Mouse (Mus musculus) brown adipose tissue, adult 24 weeks (tissue): ENCODE results near the gene Pdlim1. TPM values are rescaled to one million over a fixed set of nuclear protein-coding genes. Genes with fewer than 3 reads are reported as not detected.

ENCODE experiments used
- H3K27ac ChIP-seq: fragments of 200-500 bp; replicated peaks from 2 replicates; pipeline ENCODE4 v1.5.1; 2012; ENCODE audit warnings: low read depth, mild to moderate bottlenecking, low read length
- H3K4me1 ChIP-seq: fragments of 200-500 bp; 2 replicates; pipeline ENCODE4 v1.6.1; 2012; ENCODE audit warnings: low read length, mixed read lengths; ENCODE audit not compliant: control insufficient read depth, insufficient read depth, insufficient read length
- H3K4me3 ChIP-seq: fragments of 200-500 bp; 2 replicates; pipeline ENCODE4 v1.5.1; 2012; ENCODE audit warnings: low read depth, mild to moderate bottlenecking, low read length, moderate library complexity; ENCODE audit not compliant: insufficient read depth
- polyA plus RNA-seq: library from polyadenylated mRNA; stranded (reverse); fragments of >200 nt; gene quantifications from 2 replicates; pipeline ENCODE4 v1.2.4, GENCODE M21; 2012; ENCODE audit not compliant: missing spikeins, insufficient read depth, insufficient read length

Gene Pdlim1
- 14.0 and 20.5 TPM in 2 replicates for polyA plus RNA-seq

DNA sequence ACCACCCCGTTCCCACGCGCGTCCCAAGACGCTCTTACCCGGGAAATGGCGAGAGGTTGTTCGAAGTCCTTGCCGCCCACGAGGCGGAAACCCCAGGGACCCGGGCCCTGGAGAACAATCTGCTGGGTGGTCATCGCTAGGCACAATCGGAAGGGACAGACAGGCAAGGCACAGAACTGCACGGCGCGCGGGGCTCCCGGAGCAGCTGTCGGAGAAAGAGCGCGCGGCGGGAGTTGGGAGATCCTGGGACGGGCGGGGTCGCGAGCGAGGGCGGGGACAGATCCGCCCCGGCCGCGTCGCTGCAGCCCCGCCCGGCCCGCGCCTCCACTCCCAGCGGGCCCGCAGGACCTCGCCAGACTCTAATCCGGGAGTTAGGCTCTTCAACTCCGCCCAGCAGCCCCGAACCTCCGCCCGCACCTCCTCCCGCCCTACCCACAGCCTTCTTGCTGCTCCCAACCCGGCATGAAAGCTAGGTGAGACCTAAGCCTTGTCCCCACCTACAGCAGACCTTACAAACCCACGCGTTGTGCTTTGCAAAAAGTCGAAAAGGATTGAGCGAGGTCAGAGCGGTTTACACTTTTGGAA is at the start of gene Pdlim1:
TSS of gene Pdlim1 (minus strand) at position 535 of the 585 bp plus-strand sequence.
- peak within 1 kb of the TSS; percentile 69 for H3K27ac ChIP-seq
- peak within 1 kb of the TSS; percentile 90 for H3K4me3 ChIP-seq
- peaks cover 3% of the 10 kb centered on the region; the same call in 1 of the 2 replicates for H3K4me1 ChIP-seq

DNA sequence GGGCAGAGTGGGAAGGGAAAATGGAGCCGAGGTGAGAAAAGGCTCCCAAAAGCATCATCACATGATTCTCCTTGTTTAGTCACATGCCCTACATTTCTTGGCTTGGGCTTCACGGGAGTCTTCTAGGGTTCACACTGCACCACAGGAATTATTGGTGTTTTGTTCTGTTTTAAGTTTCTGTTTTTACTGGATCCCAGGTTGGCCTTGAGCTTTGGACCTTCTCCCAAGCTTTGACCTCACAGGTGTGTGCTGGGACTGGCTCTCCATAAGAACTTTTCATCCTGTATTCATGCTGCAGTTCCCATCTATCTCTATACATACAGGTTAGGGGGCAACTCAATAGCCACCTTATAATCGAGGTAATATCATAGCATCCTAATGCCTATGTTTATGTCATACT is 47.6 kb upstream of the Pdlim1 start:
- Histone ChIP-seq H3K4me3 (no peak overlapping the region), H3K27ac (peak overlapping the region; percentile 33; the same call in 1 of the 2 replicates)

DNA sequence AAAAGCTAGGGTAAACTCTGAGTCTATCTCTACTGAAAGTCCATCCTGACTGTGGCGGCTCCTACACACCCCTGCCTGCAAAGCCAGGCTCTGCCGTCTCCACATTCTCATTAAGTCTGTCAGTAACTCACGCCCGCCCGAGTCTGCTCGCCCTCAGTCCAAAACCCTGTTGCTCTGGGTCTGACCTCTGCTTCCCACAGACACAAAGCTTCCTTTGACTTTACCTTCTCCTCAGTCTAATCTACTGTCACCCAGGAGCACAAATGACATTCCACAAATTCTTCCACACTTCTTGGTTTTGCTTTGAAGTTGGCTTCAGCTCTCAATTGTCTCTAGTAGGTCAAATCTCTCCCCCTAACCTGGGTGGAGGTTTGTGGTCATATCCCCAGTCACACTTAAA is 46.9 kb upstream of the Pdlim1 start:
- no peak overlapping the region; the same call in 1 of the 2 replicates for H3K27ac ChIP-seq
- H3K4me3 ChIP-seq: no peak overlapping the region
- no peaks in the 10 kb centered on the region for H3K4me1 ChIP-seq

More for the DNA sequence above, 47.6 kb upstream of the Pdlim1 start:
- no peaks in the 10 kb centered on the region for H3K4me1 ChIP-seq

DNA sequence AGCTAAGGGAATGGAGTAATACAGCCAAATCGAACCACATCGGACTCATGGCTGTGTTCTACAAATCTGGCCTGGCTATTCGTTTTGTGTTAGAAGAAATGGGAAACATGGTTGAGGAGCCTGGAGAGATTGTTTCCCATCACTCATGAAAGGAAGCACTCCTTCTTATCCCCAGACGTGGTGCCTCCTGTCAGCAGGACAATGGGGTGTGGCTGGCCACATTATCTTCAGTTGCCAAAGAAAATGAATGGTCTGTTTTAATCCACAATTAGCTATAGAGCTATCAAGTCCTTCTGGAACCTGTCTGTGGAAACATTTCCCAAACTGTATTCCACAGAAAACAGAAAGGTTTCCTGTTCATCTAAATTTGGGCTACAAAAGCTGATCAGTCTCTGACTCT is 45.4 kb upstream of the Pdlim1 start:
- Histone ChIP-seq H3K4me1 (no peaks in the 10 kb centered on the region), H3K27ac (peak overlapping the region; percentile 59; the same call in 1 of the 2 replicates), H3K4me3 (no peak overlapping the region)

DNA sequence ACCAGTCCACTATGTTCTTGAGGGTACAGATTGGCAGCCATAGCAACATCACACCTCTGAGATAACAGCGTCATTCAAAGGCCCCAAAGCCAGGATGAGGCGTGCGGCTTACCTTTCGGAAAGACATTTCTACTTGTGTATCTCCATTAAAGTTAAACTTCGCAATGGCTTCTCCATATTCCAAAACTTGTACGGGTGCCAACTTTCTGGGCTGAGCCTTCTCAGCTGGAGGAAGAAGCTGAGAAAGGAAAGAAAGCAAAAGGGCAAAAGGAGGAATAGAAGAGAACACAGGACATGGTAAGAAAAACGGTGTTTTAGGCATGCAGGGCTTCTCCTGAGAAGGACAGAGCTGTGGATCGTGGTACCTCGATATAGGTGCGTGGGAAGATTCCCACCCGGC is 42.6 kb upstream of the Pdlim1 start:
- H3K27ac ChIP-seq: no peak overlapping the region
- H3K4me3 ChIP-seq: no peak overlapping the region
- 0 out of 2 replicates have a peak, but pooled peaks cover 4% of the 10 kb centered on the region for H3K4me1 ChIP-seq

DNA sequence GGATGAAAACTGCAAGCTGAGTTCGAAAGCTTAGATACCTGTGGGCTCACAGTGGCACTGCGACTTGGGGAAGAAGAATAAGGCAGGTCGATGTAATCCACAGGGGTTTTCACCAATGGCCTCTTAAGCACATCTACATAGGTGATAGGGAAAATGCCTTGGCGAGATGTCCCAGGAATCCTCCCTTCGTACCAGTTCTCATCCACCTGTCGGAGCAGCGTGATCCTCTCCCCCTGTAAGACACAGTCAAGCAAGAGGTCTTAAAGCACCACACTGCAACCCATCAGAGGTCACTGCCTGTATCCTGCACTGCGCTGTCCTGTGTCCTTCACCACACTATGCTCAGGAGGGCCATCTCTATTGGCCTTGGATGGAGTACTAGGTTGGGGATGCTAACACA is 40.0 kb upstream of the Pdlim1 start:
- Histone ChIP-seq H3K4me3 (no peak overlapping the region), H3K4me1 (peaks cover 12% of the 10 kb centered on the region; the same call in 1 of the 2 replicates)

DNA sequence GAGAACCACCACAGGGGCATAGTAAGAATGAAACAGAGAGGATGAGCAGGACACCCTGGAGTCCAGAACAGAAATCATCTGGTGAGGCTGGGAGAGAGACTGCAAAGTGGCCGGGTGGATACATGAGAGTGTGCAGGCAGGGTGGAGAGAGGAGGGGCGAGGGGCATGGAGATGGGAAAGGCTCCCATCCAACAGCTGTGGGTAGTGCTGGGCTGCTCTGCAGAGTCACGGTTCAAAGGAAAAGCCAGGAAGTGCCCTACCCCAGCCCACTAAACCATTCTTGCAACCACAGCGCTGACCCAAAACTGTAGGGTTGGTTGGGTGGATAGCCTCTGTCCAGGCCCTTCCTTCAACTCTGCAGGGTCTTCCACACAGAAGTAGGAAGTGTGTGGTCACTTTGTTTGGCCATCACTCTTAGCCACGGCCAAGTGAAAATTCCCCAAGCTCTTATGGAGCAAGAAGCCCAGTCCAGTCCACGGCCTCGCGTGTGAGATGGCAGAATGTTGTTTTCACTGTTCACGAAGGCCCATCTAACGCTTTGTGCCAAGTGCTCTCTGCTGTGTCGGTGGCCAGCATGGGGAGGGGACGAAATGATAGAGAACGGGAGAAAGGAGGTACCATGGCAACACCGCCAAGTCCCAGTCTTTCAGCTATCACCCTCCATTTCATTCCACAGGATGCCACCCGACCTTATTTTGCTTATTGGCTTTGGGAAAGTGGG is 38.9 kb upstream of the Pdlim1 start:
- H3K4me3 ChIP-seq: no peak overlapping the region
- H3K27ac ChIP-seq: no peak overlapping the region
- peaks cover 15% of the 10 kb centered on the region for H3K4me1 ChIP-seq

More for the DNA sequence above, 40.0 kb upstream of the Pdlim1 start:
- no peak overlapping the region for H3K27ac ChIP-seq

DNA sequence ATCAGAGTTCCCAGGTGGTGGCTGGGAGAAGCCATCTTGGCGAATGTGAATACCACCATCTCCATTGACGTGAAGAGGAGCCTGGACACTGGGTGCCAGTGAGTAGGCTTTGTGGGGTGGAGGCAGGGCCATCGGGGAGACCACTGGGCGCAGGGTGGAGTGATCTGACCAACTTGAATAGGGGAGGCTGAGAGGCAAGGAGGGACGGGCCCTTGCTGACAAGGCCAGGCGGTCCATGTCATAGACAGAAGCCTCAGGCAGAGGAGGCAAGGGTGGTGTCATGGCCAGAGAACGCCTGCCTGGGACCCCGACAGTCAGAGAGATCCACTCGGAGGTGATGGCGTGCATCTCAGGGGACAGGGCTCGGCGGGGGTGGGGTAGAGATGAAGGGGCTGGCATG is 38.3 kb upstream of the Pdlim1 start:
- Histone ChIP-seq H3K4me3 (no peak overlapping the region), H3K4me1 (peaks cover 15% of the 10 kb centered on the region), H3K27ac (no peak overlapping the region)

DNA sequence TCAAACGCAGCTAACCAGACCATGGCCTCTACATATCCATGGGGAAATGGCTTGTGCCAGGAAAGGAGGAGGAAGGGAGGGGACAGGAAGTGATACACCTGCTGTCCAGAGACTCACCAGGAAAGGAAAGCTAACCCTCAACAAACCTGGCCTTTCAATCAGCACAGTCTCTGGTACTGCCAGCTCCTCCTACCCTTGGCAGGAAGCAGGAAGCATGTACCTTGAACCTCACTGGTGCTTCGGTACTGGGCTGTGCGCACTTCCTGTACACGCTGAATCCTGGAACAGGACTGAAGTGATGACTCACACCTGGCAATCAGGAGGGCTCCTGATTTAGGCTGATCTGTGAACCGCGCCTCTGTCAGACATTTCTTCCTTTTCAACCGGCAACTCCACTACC is 35.9 kb upstream of the Pdlim1 start:
- Histone ChIP-seq H3K27ac (peak overlapping the region; percentile 91), H3K4me1 (peaks cover 15% of the 10 kb centered on the region), H3K4me3 (no peak overlapping the region)

DNA sequence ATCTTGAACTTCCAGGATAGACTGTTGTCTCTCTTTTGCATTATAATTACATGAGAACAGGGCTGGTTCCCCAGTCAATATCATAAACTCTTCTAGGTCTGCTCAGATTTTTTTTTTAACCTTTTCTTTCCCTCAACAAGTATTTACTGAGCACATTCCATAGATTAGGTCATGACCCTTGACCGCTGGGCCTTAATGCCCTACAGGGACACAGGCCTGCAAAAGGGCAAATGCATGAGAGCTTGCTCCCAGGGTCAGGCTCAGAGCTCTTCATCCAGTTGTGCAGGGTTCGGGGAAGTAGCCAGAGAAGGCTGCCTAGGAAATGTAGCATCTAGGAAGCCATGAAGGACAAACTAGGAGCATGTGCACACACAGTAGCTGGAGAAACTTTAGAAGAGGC is 35.0 kb upstream of the Pdlim1 start:
- H3K4me3 ChIP-seq: no peak overlapping the region
- peaks cover 15% of the 10 kb centered on the region for H3K4me1 ChIP-seq
- H3K27ac ChIP-seq: peak overlapping the region; percentile 91

DNA sequence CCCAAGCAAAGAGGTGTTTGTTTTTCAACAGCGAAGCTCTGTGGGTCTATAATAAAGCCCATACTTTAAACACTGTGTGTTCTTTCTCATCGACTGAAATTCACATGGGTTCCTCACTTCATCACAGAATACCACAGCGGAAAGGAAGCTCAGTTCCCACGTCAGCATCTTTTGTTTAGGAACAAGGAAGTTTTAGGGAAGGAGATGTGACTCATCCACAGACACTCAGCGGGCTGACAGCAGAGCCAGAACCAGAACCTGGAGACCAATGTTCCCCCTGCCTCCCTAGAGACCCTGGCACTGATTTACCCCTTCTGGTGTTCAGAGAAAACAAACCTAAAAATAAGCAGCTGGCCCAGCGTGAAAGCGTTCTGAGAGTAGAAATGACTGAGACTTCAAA is 33.8 kb upstream of the Pdlim1 start:
- peak overlapping the region; percentile 68 for H3K27ac ChIP-seq
- peaks cover 15% of the 10 kb centered on the region for H3K4me1 ChIP-seq
- H3K4me3 ChIP-seq: no peak overlapping the region

DNA sequence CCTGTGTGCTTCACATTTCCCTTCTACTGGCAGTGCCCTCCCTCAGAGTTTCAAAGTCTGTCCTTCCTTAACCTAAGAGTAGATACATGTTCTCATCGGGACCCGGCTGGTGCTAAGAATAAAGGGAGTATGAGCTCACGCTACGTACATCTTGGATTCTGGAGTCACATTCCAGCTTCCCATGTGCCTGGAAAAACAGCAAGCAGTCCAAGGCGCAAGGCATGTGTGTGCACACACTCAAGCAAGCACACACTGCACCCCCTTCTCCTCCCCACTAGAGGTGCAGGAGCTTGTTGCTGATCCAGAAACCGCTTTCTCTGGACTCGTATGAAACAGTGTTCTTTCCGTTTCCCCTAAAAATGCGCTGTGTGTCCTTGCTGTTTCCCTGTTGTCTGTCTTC is 31.3 kb upstream of the Pdlim1 start:
- Histone ChIP-seq H3K4me3 (no peak overlapping the region), H3K27ac (peak overlapping the region; percentile 6; the same call in 1 of the 2 replicates)

DNA sequence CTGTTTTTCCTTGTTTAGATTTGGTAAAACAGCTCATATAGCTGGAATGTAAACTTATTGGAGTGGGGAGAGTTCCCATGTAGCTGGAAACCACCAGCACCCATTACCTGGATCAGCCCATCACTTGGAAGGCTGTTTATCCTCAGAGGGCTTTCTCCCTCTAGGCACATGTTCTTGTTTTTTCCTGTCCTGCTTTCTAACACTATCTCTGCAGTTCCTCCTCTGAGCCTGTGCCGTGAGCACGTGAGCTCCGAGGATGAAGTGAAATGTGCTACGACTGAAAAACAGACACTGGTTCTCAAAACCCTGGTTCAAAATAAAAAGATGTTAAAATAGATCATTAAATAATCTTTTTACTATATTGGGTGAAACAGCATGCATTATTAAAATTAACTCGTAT is 30.8 kb upstream of the Pdlim1 start:
- Histone ChIP-seq H3K27ac (no peak overlapping the region), H3K4me1 (peaks cover 9% of the 10 kb centered on the region), H3K4me3 (no peak overlapping the region)

More for the DNA sequence above, 31.3 kb upstream of the Pdlim1 start:
- H3K4me1 ChIP-seq: peaks cover 9% of the 10 kb centered on the region

DNA sequence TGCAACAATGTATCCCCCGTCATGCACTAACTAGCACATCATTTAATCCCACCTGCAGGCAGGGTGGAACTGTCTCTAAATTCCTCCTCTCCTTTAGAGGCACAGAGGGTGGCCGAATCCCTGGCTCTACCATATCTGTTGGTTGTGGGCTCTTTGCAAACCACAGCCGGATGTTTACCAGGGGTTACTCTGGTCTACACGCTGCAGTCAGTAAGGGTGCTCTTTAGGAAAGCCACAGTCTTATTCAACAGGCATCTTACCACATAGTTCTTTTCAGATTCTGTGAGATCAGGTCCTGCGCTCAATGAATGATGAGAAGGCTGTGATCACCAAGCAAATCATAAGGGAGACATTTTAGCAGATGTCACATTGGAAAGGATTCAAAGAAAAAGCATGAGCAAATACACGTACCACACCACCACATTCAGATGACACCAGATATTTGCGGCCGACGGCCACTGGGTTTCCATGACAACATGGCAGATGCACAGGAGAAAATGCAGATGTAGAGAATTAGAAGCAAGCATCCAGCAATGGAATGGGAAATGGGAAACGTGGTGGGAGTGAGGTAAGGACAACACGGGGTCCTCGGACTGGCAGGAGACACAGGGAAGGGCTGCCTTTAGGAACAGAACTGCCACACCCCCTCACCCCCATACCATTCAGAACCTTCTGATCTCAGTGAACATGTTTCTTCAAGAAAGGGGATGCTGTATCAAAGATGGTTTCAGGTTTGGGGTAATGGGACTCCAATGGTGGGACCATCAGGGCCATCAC is 28.5 kb upstream of the Pdlim1 start:
- no peak overlapping the region for H3K27ac ChIP-seq
- no peak overlapping the region for H3K4me3 ChIP-seq
- H3K4me1 ChIP-seq: 0 out of 2 replicates have a peak, but pooled peaks cover 2% of the 10 kb centered on the region

DNA sequence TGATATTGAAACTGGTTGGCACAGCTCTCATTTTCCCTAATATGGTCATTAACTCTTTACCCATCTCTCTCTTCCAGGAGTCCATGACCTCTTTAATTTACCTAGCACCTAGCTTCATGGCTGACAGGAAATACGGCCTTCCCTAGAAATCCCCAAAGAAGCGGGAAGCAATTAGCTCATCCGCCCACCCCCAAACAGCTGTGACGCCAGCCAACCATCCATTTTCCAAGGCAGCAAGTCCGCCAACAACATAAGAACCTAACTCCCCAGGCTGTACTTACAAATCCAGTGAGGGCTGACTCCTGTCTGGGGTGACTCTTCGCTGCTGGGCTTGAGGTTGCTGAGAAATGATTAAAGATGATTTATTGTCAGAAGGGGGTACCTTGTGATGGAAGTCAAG is 27.5 kb upstream of the Pdlim1 start:
- Histone ChIP-seq H3K27ac (peak overlapping the region; percentile 59), H3K4me3 (no peak overlapping the region), H3K4me1 (0 out of 2 replicates have a peak, but pooled peaks cover 2% of the 10 kb centered on the region)
